Mouse (Mus musculus) midbrain, embryonic 15.5 days (tissue): ENCODE results near the gene Map3k6. TPM values are rescaled to one million over a fixed set of nuclear protein-coding genes. Genes with fewer than 3 reads are reported as not detected.

ENCODE experiments used
- ATAC-seq: fragments of 200-750 bp; cut with Nextera tagmentation; replicated peaks from 2 replicates; pipeline ENCODE4 v1.8.0; 2017; ENCODE audit warnings: moderate TSS enrichment
- H3K27ac ChIP-seq: fragments of 300-500 bp; sonication (generic); 2 replicates; pipeline ENCODE4 v1.5.1; 2015; ENCODE audit warnings: mild to moderate bottlenecking, inconsistent platforms
- H3K27me3 ChIP-seq: fragments of 300-500 bp; sonication (generic); replicated peaks from 2 replicates; pipeline ENCODE4 v1.6.1; 2015; ENCODE audit warnings: inconsistent platforms
- H3K36me3 ChIP-seq: fragments of 300-500 bp; sonication (generic); replicated peaks from 2 replicates; pipeline ENCODE4 v1.6.1; 2015; ENCODE audit warnings: inconsistent platforms
- H3K4me1 ChIP-seq: fragments of 300-500 bp; sonication (generic); 2 replicates; pipeline ENCODE4 v1.6.1; 2015; ENCODE audit warnings: inconsistent platforms
- H3K4me2 ChIP-seq: fragments of 300-500 bp; sonication (generic); 2 replicates; pipeline ENCODE4 v1.6.1; 2015; ENCODE audit warnings: inconsistent platforms, mild to moderate bottlenecking, moderate library complexity
- H3K4me3 ChIP-seq: fragments of 300-500 bp; sonication (generic); 2 replicates; pipeline ENCODE4 v1.5.1; 2015; ENCODE audit warnings: mild to moderate bottlenecking, inconsistent platforms
- H3K9ac ChIP-seq: fragments of 300-500 bp; sonication (generic); 2 replicates; pipeline ENCODE4 v1.6.1; 2015; ENCODE audit warnings: mild to moderate bottlenecking, inconsistent platforms
- H3K9me3 ChIP-seq: fragments of 300-500 bp; sonication (generic); 2 replicates; pipeline ENCODE4 v1.6.1; 2016; ENCODE audit warnings: inconsistent platforms
- WGBS: fragments of 180-500 bp; shearing (Covaris S2); methylation state at CpG from one replicate; pipeline ENCODE4 v1.1.7; 2015; ENCODE audit warnings: mixed read lengths; 5-methylcytosine and 5-hydroxymethylcytosine counted together
- polyA plus RNA-seq: library from polyadenylated mRNA; unstranded; fragments of >200 nt; fragmentation: Nextera tagmentation; extraction: Ambion mirVana; gene quantifications from 2 replicates; pipeline ENCODE4 v1.2.1, GENCODE M21; 2015

The Map3k6 gene
- polyA plus RNA-seq, 1 experiment from 2014 or later, result 2.0 TPM

DNA sequence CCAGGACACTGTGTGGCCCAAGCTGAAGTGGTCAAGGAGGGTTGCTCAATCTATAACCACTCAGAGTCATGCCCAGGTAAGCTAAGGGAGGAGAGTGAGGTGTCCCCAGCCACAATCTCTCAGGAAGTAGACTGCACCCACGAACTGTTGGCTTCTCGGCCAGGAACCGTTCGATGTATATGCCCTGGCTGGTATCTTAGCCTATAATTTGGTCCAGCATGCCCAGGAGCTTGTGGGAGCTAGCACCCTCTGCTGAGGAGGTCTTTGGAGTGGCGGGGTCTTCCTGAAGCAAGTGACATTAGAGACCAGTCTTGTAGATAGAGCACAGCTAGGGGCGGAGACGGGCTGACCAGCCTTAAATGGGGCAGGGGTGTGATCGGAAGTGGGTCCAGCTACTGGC lies 18.9 kb upstream of the Map3k6 start:
- Histone ChIP-seq H3K9ac (no peak overlapping the region), H3K4me3 (no peak overlapping the region), H3K4me2 (no peak overlapping the region), H3K27ac (no peak overlapping the region), H3K36me3 (no peaks in the 10 kb centered on the region), H3K4me1 (peaks cover 12% of the 10 kb centered on the region), H3K9me3 (no peaks in the 10 kb centered on the region), H3K27me3 (peaks cover 23% of the 10 kb centered on the region)
- WGBS, result 85% methylated on average over 8 of the region's 8 CpGs
- ATAC-seq, result no peak

DNA sequence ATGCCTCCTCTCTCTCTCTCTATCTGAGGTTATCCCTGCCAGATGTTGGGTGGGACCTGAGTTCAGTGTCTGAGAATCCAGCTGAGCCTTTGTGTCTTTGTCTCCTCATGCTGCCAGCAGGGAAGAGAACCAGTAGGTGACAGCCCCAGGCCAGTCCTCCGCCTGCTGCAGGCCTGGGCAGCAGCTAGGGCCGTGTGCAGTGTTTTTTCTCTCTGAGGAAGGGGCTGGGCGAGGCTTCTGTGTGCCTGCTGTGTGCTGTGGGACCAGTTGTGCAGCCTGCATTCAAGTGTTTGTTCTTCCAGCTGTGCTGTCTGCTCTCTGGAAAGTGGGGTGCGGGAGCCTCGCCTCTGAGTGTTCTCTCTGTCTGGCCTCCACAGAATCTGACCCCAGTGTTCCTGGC lies 16.7 kb upstream of the Map3k6 start:
- 42% methylated on average over 5 of the region's 5 CpGs for WGBS
- H3K9me3 ChIP-seq, result no peaks in the 10 kb centered on the region
- H3K4me2 ChIP-seq, result no peak overlapping the region
- no peak for ATAC-seq
- peaks cover 9% of the 10 kb centered on the region for H3K4me1 ChIP-seq
- no peak overlapping the region for H3K27ac ChIP-seq
- H3K9ac ChIP-seq, result no peak overlapping the region
- H3K36me3 ChIP-seq, result no peaks in the 10 kb centered on the region
- no peak overlapping the region for H3K4me3 ChIP-seq
- H3K27me3 ChIP-seq, result peaks cover 23% of the 10 kb centered on the region

DNA sequence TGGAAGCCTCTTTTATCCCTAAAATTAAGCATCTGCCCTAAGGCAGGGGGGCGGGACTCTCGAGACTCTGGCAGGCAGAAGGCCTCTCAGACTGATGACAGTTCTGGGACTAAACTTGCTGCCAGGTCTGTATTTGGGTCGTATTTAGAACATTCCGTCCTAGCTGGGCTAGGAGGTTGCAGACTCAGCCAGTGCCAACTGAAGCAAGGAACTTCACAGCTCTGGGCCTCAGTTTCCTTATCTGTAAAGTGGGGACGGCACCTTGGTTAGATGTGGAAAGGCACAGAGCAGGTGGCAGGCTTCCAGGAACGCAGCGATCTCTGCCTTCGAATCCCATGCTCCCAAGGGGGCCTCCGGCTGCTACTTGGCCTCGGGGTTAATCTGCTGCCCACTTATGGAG lies 14.5 kb upstream of the Map3k6 start:
- peaks cover 8% of the 10 kb centered on the region for H3K27me3 ChIP-seq
- H3K9ac ChIP-seq, result no peak overlapping the region
- ATAC-seq, result no peak
- H3K27ac ChIP-seq, result no peak overlapping the region
- peaks cover 4% of the 10 kb centered on the region; the same call in 1 of the 2 replicates for H3K4me1 ChIP-seq
- H3K4me2 ChIP-seq, result no peak overlapping the region
- no peaks in the 10 kb centered on the region for H3K36me3 ChIP-seq
- H3K4me3 ChIP-seq, result no peak overlapping the region
- 70% methylated on average over 10 of the region's 10 CpGs for WGBS
- no peaks in the 10 kb centered on the region for H3K9me3 ChIP-seq

DNA sequence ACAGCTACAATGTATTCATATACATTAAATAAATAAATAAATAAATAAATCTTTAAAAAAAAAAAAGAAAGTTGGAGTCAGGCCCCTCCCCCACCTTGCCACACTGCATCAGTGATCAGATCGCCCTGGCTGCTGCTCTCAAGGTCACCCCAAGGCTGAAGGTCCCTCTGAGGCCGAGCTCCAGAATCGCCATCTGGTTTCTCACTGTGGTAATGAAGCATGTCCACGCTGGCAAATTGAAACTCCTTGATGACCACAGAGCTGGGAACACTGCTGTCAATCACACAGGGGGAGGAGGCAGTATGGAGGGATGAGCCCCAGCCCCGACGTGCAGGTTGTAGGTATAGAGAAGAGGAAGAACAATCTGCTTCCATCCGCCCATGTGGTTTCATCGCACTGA lies 13.0 kb upstream of the Map3k6 start:
- H3K4me3 ChIP-seq, result no peak overlapping the region
- 50% methylated on average over 8 of the region's 8 CpGs for WGBS
- no peaks in the 10 kb centered on the region for H3K9me3 ChIP-seq
- no peak for ATAC-seq
- no peaks in the 10 kb centered on the region for H3K36me3 ChIP-seq
- H3K27ac ChIP-seq, result no peak overlapping the region
- no peaks in the 10 kb centered on the region for H3K27me3 ChIP-seq
- peaks cover 2% of the 10 kb centered on the region; the same call in 1 of the 2 replicates for H3K4me1 ChIP-seq
- H3K9ac ChIP-seq, result no peak overlapping the region
- no peak overlapping the region for H3K4me2 ChIP-seq

DNA sequence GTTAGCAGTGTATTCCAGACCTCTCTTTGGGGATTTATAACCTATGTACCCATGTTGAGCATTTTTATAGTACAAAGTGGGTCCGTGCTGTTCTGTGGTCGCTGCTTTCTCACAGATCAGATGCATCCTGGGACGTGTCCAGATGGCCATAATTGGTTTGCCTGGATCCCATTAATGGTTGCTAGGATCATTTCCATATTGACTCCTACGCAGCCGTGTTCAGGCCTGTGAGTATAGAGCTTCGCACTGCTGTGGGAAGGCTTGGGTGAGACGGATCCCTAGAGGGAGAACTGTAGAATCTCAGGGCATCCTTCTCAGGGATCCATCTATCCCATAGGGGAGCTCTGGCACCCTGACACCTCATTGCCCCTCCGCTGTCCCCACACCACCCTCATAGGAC lies 11.0 kb upstream of the Map3k6 start:
- Histone ChIP-seq H3K4me1 (no peaks in the 10 kb centered on the region), H3K27ac (no peak overlapping the region), H3K4me3 (no peak overlapping the region), H3K9me3 (no peaks in the 10 kb centered on the region), H3K27me3 (no peaks in the 10 kb centered on the region), H3K9ac (no peak overlapping the region), H3K4me2 (no peak overlapping the region), H3K36me3 (no peaks in the 10 kb centered on the region)
- ATAC-seq, result no peak
- 58% methylated on average over 8 of the region's 8 CpGs for WGBS

DNA sequence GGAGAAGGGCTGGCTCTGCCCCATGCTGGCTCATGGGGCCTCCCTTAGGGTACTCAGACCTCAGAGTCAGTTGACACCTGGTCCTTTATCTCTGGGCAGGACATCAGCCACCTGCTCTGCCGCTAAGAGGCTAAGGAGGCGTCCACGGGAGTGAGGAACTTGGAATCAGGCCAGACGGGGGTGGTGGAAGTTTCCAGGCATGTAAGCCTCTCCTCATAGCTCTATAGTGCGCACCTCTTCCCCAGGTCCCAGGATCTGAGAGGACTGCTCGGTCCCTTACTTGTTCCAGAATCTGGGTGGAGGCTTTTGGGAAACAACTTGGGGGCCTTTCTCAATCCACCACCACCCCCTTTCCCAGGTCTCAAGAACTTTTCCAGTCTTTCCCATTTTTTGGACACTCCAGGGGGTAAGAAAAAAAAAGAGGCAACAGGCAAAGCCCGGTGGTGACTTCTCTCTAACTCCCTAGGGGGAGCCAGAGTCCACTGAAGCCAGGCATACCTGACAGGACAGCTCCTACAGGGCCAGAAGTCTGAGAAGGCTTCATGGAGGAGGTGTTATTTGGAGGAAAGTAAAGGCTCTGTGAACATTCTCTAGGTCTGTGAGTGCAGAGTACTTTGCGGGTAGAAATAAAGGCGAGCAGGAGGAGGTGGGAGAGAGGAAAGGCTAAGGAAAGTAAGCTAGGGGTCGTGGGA lies 7.2 kb upstream of the Map3k6 start:
- ATAC-seq, result no peak
- H3K4me2 ChIP-seq, result no peak overlapping the region
- 44% methylated on average over 10 of the region's 10 CpGs for WGBS

DNA sequence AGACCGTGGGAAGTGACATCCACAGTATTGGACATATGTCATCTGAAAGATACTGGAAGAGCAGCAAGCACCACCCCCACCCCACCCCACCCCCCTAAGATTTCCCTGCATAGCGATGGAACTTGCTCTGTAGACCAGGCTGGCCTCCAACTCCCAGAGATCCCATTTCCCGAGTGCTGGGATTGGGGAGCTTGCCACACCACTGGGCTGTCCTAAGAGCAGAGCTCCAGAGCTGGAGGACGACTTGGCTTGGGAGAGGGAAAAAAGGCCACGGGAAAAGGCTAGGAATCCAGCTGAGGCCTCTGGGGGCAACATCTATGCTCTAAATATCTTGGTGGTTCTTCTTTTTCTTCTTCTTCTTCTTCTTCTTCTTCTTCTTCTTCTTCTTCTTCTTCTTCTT lies 5.8 kb upstream of the Map3k6 start:
- no peaks in the 10 kb centered on the region for H3K9me3 ChIP-seq

More for the DNA sequence above, 7.2 kb upstream of the Map3k6 start:
- Histone ChIP-seq H3K36me3 (no peaks in the 10 kb centered on the region), H3K9ac (no peak overlapping the region), H3K4me1 (no peaks in the 10 kb centered on the region), H3K9me3 (no peaks in the 10 kb centered on the region), H3K27me3 (no peaks in the 10 kb centered on the region), H3K27ac (no peak overlapping the region), H3K4me3 (no peak overlapping the region)

DNA sequence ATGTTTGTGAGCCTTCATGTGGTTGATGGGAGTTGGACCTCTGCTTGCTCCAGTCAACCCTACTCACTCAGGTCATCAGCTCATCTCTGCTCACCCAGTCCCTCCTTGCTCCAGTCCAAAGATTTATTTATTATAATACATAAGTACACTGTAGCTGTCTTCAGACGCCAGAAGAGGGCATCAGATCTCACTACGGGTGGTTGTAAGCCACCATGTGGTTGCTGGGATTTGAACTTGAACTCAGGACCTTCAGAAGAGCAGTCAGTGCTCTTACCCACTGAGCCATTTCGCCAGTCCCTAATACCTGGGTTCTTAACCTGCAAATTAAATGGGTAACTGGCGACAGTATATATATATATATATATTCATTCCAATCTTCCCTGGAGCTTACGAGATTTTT lies 5.2 kb upstream of the Map3k6 start:
- Histone ChIP-seq H3K36me3 (no peaks in the 10 kb centered on the region), H3K4me2 (no peak overlapping the region), H3K9ac (no peak overlapping the region), H3K27ac (no peak overlapping the region), H3K4me1 (no peaks in the 10 kb centered on the region), H3K4me3 (no peak overlapping the region), H3K9me3 (no peaks in the 10 kb centered on the region), H3K27me3 (peaks cover 13% of the 10 kb centered on the region)
- no peak for ATAC-seq
- WGBS, result 76% methylated on average over 5 of the region's 5 CpGs

More for the DNA sequence above, 5.8 kb upstream of the Map3k6 start:
- 61% methylated on average over 5 of the region's 5 CpGs for WGBS
- Histone ChIP-seq H3K9ac (no peak overlapping the region), H3K4me3 (no peak overlapping the region), H3K4me2 (no peak overlapping the region), H3K36me3 (no peaks in the 10 kb centered on the region), H3K27me3 (peaks cover 6% of the 10 kb centered on the region), H3K27ac (no peak overlapping the region), H3K4me1 (no peaks in the 10 kb centered on the region)
- ATAC-seq, result no peak

DNA sequence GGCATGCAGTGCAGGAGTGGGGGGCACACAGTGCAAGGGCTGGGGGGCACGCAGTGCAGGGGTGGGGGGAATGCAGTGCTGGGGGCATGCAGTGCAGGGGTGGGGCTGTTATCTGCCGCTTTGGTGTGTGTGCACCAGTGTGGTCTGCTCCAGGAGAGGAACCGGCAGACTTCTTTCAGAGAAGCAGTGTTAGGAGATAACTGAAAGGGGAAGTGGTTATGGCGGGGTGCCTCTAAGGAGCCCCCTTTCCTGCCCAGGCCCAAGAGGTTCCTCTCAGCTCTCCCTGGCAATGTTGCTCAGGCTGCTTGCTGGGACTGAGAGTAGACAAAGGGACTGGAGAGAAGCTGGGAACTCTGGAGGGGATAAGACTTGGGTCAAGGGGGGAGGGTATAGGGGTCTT lies 2.7 kb upstream of the Map3k6 start:
- no peak overlapping the region for H3K4me2 ChIP-seq
- H3K9ac ChIP-seq, result no peak overlapping the region
- H3K9me3 ChIP-seq, result no peaks in the 10 kb centered on the region
- no peak for ATAC-seq
- H3K36me3 ChIP-seq, result no peaks in the 10 kb centered on the region
- H3K4me3 ChIP-seq, result no peak overlapping the region
- H3K27me3 ChIP-seq, result peaks cover 34% of the 10 kb centered on the region
- 84% methylated on average over 4 of the region's 4 CpGs for WGBS
- H3K4me1 ChIP-seq, result peaks cover 11% of the 10 kb centered on the region
- no peak overlapping the region for H3K27ac ChIP-seq

DNA sequence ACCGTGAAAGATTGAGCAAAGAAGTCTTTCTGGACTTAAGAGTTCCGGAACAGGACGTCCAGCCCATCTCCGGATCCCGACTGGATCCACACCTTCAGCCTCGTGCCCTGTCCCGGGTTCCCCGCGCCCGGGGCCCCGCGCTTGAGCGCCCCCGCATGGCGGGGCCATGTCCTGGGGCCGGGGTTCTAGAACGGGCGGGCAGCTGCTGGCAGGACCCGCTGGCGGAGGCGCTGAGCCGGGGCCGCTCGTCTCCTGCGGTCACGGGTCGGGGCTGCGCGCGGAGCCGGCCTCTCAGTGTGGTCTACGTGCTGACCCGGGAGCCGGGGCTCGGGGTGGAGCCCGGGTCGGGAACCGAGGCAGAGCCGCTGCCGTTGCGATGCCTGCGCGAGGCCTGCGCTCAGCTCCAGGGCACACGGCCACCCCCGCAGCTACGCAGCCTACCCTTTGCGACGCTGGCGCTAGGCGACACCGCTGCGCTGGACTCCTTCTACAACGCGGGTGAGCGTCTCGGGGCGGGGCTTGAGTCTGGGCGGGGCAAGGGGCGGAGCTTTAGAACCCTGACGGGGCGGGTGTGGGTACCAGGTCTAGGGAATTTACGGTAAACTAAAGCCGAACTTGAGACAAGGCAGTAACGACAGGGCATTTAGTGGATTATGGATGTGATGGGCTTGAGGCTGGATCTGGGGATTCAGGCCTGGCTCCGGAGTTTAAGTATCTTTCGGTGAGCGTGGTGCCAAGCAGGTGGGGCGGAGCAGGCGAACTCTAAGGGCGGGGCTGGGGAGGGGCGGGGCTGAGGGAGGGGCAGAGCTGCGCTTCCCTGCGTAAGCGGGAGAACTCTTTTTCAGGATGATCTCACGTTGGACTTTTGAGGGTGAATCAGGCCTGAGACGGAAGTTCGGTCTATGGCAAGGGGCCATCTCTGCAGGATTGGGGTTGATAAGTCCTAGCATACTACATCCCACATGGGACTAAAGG lies 603 bp downstream of the Map3k6 start:
- Histone ChIP-seq H3K36me3 (no peaks in the 10 kb centered on the region), H3K27ac (no peak overlapping the region), H3K4me1 (peaks cover 11% of the 10 kb centered on the region), H3K4me2 (peak overlapping the region; percentile 74), H3K9ac (peak overlapping the region; percentile 36; the same call in 1 of the 2 replicates), H3K27me3 (peaks cover 53% of the 10 kb centered on the region), H3K4me3 (peak overlapping the region; percentile 49), H3K9me3 (no peaks in the 10 kb centered on the region)
- peak; percentile 91 for ATAC-seq
- whole genome bisulfite sequencing, result under 1% methylated on average over 78 of the region's 78 CpGs

DNA sequence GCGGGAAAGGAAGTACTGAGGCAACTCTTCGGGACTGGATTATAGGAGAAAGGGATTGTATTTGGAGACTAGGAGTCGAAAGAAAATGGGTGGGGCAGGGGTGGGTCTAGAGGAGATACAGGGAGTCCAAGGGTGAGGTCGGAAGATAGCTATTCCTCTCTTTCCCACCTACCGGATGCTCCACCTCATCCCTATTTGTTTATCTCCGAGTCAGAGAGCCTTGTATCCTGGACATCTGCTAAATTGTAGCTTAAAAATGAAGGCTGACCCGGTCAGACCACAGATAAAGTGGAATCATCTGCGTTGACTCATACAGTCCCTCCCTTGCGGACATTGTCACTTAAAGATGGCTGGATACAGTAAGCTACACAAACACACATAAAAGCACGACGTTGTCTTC lies 1.3 kb downstream of the Map3k6 start:
- Histone ChIP-seq H3K9me3 (no peaks in the 10 kb centered on the region), H3K4me3 (peak overlapping the region; percentile 49), H3K27ac (no peak overlapping the region), H3K9ac (no peak overlapping the region), H3K36me3 (no peaks in the 10 kb centered on the region), H3K4me2 (peak overlapping the region; percentile 74), H3K4me1 (peaks cover 11% of the 10 kb centered on the region), H3K27me3 (peaks cover 58% of the 10 kb centered on the region)
- 39% methylated on average over 11 of the region's 11 CpGs for WGBS
- 0 out of 2 replicates have a peak, but pooled peaks have one; percentile 5 for ATAC-seq

DNA sequence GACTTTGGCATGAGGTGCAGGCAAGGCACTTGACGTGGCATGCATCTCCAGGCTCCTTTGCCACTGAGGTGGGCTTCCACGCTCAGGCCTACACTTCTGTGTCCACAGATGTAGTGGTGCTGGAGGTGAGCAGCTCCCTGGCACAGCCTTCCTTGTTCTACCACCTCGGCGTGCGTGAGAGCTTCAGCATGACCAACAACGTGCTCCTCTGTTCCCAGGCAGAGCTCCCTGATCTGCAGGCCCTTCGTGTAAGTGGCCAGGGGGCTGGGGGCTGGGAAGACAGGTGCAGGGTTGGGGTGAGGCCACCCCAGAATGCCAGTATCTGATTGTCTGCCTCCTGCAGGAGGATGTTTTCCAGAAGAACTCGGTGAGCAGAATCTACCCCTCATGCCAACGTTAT lies 2.1 kb downstream of the Map3k6 start:
- no peak for ATAC-seq
- H3K27me3 ChIP-seq, result peaks cover 65% of the 10 kb centered on the region
- 62% methylated on average over 9 of the region's 9 CpGs for WGBS
- H3K4me1 ChIP-seq, result peaks cover 11% of the 10 kb centered on the region
- H3K4me3 ChIP-seq, result no peak overlapping the region
- no peaks in the 10 kb centered on the region for H3K36me3 ChIP-seq
- H3K9me3 ChIP-seq, result no peaks in the 10 kb centered on the region
- no peak overlapping the region for H3K27ac ChIP-seq
- H3K9ac ChIP-seq, result no peak overlapping the region
- H3K4me2 ChIP-seq, result no peak overlapping the region
